Mouse (Mus musculus) bone marrow macrophage, adult 2 months (primary cell): ENCODE results near the gene Cbll1.

Experiments
- CTCF ChIP-seq: IDR thresholded peaks from 2 replicates; pipeline ENCODE4 v1.5.1; 2012; ENCODE audit warnings: low read depth, mild to moderate bottlenecking, low read length, moderate library complexity
- POLR2A ChIP-seq: IDR thresholded peaks from 2 replicates; pipeline ENCODE4 v1.6.1; 2012; ENCODE audit warnings: mild to moderate bottlenecking, low read depth, low read length, borderline replicate concordance

- TF ChIP-seq CTCF: no peak
- TF ChIP-seq POLR2A: no peak
Measured at GRCm38 (mm10) chr12:31533218-31533908, 33.9 kb upstream of the Cbll1 start.
